Mouse (Mus musculus): ENCODE data around the gene Dhx33. TPM values are rescaled to one million over a fixed set of nuclear protein-coding genes. Genes with fewer than 3 reads are reported as not detected.

The Dhx33 gene
- polyA plus RNA-seq, 1 experiment from 2014 or later = 14.0 TPM

DNA sequence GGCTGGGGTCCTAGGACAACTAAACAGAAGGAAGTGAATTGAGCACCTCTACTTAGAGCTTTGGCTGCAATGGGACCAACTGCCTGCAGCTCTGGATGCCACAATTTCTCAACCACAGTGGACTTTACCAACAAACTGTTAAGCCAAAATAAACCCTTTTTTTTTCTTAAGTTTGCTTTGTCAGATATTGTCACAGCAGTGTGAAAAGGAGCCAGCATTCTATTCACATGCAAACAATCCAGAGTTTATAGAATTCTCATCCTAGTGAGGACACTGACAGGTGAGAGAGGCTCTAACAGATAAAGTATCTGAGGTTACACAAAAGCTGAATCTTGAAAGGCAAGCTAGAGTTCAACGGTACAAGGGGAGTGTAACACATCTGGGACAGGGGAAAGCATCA is 12.8 kb upstream of the Dhx33 start:
- no peak for ATAC-seq (ENCODE audit: low read depth)
- 94% methylated on average over 1 of the region's 1 CpGs for WGBS
- H3K4me3 ChIP-seq = no peak overlapping the region
- H3K4me1 ChIP-seq (replicated peaks) = peaks cover 45% of the 10 kb centered on the region
- H3K36me3 ChIP-seq = peaks cover 22% of the 10 kb centered on the region
- no peak overlapping the region for H3K4me2 ChIP-seq
- H3K9ac ChIP-seq = no peak overlapping the region
- no peaks in the 10 kb centered on the region for H3K27me3 ChIP-seq
- H3K9me3 ChIP-seq = no peaks in the 10 kb centered on the region
- H3K27ac ChIP-seq (replicated peaks) = no peak overlapping the region

DNA sequence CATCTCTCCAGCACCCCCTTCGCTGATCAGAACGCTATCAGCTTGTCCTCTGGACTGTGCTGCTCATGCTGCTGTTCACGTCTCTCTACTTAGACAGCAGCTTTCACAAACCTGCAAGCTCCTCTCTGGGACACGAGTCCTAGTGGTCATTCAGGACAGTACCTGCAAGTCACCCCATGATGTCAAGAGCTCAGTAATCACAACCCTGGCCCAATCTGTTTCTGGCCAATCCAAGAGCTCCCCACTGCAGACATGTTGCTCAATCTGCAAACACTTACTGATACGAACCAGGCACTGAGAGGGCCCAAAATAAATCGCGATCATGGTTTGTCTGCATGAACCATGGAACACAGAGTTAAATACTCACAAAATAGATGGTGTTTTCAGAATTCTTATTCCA is 8.5 kb upstream of the Dhx33 start:
- H3K36me3 ChIP-seq = peaks cover 56% of the 10 kb centered on the region
- H3K4me1 ChIP-seq (replicated peaks) = peaks cover 17% of the 10 kb centered on the region
- H3K4me2 ChIP-seq = no peak overlapping the region
- no peak overlapping the region for H3K27ac ChIP-seq (replicated peaks)
- H3K27me3 ChIP-seq = no peaks in the 10 kb centered on the region
- WGBS = 94% methylated on average over 7 of the region's 7 CpGs
- no peak for ATAC-seq (ENCODE audit: low read depth)
- H3K4me3 ChIP-seq = no peak overlapping the region
- no peak overlapping the region for H3K9ac ChIP-seq
- H3K9me3 ChIP-seq = no peaks in the 10 kb centered on the region

- Histone ChIP-seq H3K4me3 (no peak overlapping the region), H3K4me2 (no peak overlapping the region), H3K36me3 (peaks cover 58% of the 10 kb centered on the region), H3K27ac (replicated peaks) (no peak overlapping the region), H3K4me1 (replicated peaks) (peaks cover 8% of the 10 kb centered on the region), H3K27me3 (no peaks in the 10 kb centered on the region), H3K9me3 (no peaks in the 10 kb centered on the region), H3K9ac (no peak overlapping the region)
- no peak for ATAC-seq (ENCODE audit: low read depth)
- 93% methylated on average over 3 of the region's 3 CpGs for WGBS
These were observed 4.1 kb upstream of the Dhx33 start for GRCm38 (mm10) chr11:71008321-71008720.

DNA sequence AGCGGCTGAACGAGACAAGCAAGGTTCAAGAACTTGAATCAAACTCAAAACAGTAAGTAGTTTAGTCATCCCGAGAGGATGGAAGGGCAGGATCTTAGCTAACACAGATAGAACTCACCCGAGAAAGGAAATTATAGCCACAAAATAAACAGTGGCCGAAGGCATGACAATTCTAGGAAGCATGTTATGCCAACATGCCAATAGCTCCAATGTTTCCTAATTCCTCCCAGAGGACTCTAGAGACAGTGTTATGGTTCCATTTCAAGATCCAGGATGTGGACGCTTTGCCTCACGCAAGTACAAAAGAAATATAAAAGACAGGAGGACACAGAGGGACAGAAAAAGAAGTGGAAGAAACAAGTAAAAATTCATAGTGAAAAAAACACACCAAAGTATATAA is 3.6 kb upstream of the Dhx33 start:
- Histone ChIP-seq H3K4me1 (replicated peaks) (peaks cover 13% of the 10 kb centered on the region), H3K4me2 (no peak overlapping the region), H3K4me3 (no peak overlapping the region), H3K9ac (no peak overlapping the region), H3K27me3 (no peaks in the 10 kb centered on the region), H3K36me3 (peaks cover 56% of the 10 kb centered on the region), H3K9me3 (no peaks in the 10 kb centered on the region), H3K27ac (replicated peaks) (no peak overlapping the region)
- ATAC-seq (ENCODE audit: low read depth) = no peak
- WGBS = 91% methylated on average over 7 of the region's 7 CpGs

DNA sequence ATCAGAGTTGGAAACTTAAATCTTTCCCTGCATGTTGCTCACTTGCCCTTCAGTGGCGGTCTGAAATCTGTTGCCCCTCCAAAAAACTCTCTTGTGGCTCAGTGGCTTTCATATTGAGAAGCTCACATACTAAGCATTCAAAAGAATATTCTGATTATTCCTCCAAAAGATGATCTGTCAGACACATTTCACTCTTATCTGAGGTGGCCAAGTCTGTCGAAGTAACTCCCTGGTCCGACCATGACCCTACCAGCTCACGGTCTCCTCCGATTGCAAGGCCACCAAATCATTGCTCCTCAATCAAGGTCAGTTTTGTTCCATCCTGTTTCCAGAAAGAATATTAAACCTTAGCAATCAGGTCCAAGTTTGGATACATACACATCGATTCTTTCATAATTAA is 2.8 kb upstream of the Dhx33 start:
- Histone ChIP-seq H3K4me1 (replicated peaks) (peaks cover 21% of the 10 kb centered on the region), H3K27me3 (no peaks in the 10 kb centered on the region), H3K9me3 (no peaks in the 10 kb centered on the region), H3K4me2 (no peak overlapping the region), H3K36me3 (peaks cover 48% of the 10 kb centered on the region), H3K27ac (replicated peaks) (no peak overlapping the region), H3K9ac (no peak overlapping the region), H3K4me3 (no peak overlapping the region)
- ATAC-seq (ENCODE audit: low read depth) = no peak
- 95% methylated on average over 6 of the region's 6 CpGs for WGBS

DNA sequence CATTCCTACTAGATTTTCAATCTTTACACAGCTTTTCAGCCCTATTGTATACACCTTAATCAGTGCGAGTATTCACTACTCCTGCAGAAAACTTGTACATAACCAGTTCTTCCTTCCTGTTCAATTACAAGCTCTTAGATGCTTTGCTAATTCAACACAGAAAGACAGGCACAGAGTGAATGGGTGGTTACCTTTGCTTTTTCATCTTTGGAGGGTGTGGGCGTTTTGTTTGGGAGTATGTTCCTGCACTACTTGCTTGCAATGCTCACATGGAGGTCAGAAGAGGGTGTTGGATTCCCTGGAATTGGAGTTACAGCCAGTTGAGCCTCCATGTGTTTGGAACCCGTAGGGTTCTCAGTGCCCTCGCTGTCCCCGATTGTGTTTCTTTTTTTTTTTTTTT is 809 bp upstream of the Dhx33 start:
- peak overlapping the region; percentile 88 for H3K4me3 ChIP-seq
- peaks cover 37% of the 10 kb centered on the region for H3K36me3 ChIP-seq
- no peaks in the 10 kb centered on the region for H3K27me3 ChIP-seq
- peaks cover 21% of the 10 kb centered on the region for H3K4me1 ChIP-seq (replicated peaks)
- H3K9ac ChIP-seq = 0 out of 2 replicates have a peak overlapping the region, but pooled peaks have one; percentile 49
- ATAC-seq (ENCODE audit: low read depth) = no peak
- no peaks in the 10 kb centered on the region for H3K9me3 ChIP-seq
- WGBS = 72% methylated on average over 5 of the region's 5 CpGs
- no peak overlapping the region for H3K27ac ChIP-seq (replicated peaks)
- peak overlapping the region; percentile 54 for H3K4me2 ChIP-seq

- Histone ChIP-seq H3K36me3 (peaks cover 38% of the 10 kb centered on the region), H3K4me1 (replicated peaks) (peaks cover 21% of the 10 kb centered on the region), H3K9ac (peak overlapping the region; percentile 81), H3K27me3 (no peaks in the 10 kb centered on the region), H3K4me3 (peak overlapping the region; percentile 88), H3K27ac (replicated peaks) (peak overlapping the region; percentile 83), H3K4me2 (peak overlapping the region; percentile 92), H3K9me3 (no peaks in the 10 kb centered on the region)
- ATAC-seq (ENCODE audit: low read depth) = peak; percentile 85
- under 1% methylated on average over 49 of the region's 49 CpGs for WGBS
These were observed 474 bp downstream of the Dhx33 start for GRCm38 (mm10) chr11:71003611-71004315.

GRCm38 (mm10) chr11:71001167-71001566 is 3.1 kb downstream of the Dhx33 start:
- Histone ChIP-seq H3K4me3 (no peak overlapping the region), H3K27ac (replicated peaks) (no peak overlapping the region), H3K9me3 (no peaks in the 10 kb centered on the region), H3K9ac (no peak overlapping the region), H3K4me2 (no peak overlapping the region), H3K36me3 (peaks cover 39% of the 10 kb centered on the region), H3K27me3 (no peaks in the 10 kb centered on the region), H3K4me1 (replicated peaks) (peaks cover 21% of the 10 kb centered on the region)
- WGBS = 93% methylated on average over 4 of the region's 4 CpGs
- ATAC-seq (ENCODE audit: low read depth) = no peak

GRCm38 (mm10) chr11:70982557-70983228 is 21.5 kb downstream of the Dhx33 start, which contains the start of gene C1qbp:
Gene C1qbp (minus strand): TSS chr11:70983026.
- ATAC-seq (ENCODE audit: low read depth) = peak; percentile 95
- H3K4me1 ChIP-seq (replicated peaks) = peaks cover 14% of the 10 kb centered on the region
- H3K27me3 ChIP-seq = no peaks in the 10 kb centered on the region
- H3K36me3 ChIP-seq = peaks cover 68% of the 10 kb centered on the region
- H3K27ac ChIP-seq (replicated peaks) = peak within 1 kb of the TSS; percentile 64
- peak within 1 kb of the TSS; percentile 86 for H3K4me2 ChIP-seq
- no peaks in the 10 kb centered on the region for H3K9me3 ChIP-seq
- H3K9ac ChIP-seq = peak within 1 kb of the TSS; percentile 85
- WGBS = under 1% methylated on average over 64 of the region's 64 CpGs
- H3K4me3 ChIP-seq = peak within 1 kb of the TSS; percentile 87

- H3K4me3 ChIP-seq = peak overlapping the region; percentile 87
- no peak for ATAC-seq (ENCODE audit: low read depth)
- H3K4me1 ChIP-seq (replicated peaks) = peaks cover 14% of the 10 kb centered on the region
- H3K27me3 ChIP-seq = no peaks in the 10 kb centered on the region
- 8% methylated on average over 12 of the region's 12 CpGs for WGBS
- H3K36me3 ChIP-seq = peaks cover 68% of the 10 kb centered on the region
- H3K9ac ChIP-seq = peak overlapping the region; percentile 85
- peak overlapping the region; percentile 86 for H3K4me2 ChIP-seq
- H3K27ac ChIP-seq (replicated peaks) = no peak overlapping the region
- H3K9me3 ChIP-seq = no peaks in the 10 kb centered on the region
These were observed 22.2 kb downstream of the Dhx33 start for GRCm38 (mm10) chr11:70982030-70982429.

GRCm38 (mm10) chr11:70980751-70981510 is 23.3 kb downstream of the Dhx33 start:
- H3K27ac ChIP-seq (replicated peaks) = no peak overlapping the region
- peaks cover 14% of the 10 kb centered on the region for H3K4me1 ChIP-seq (replicated peaks)
- 0 out of 2 replicates have a peak overlapping the region, but pooled peaks have one; percentile 16 for H3K4me2 ChIP-seq
- H3K9me3 ChIP-seq = no peaks in the 10 kb centered on the region
- 0 out of 2 replicates have a peak overlapping the region, but pooled peaks have one; percentile 87 for H3K4me3 ChIP-seq
- ATAC-seq (ENCODE audit: low read depth) = no peak
- peaks cover 68% of the 10 kb centered on the region for H3K36me3 ChIP-seq
- H3K27me3 ChIP-seq = no peaks in the 10 kb centered on the region
- WGBS = 96% methylated on average over 14 of the region's 14 CpGs
- H3K9ac ChIP-seq = 0 out of 2 replicates have a peak overlapping the region, but pooled peaks have one; percentile 85

GRCm38 (mm10) chr11:70980232-70980631 is 24.0 kb downstream of the Dhx33 start:
- ATAC-seq (ENCODE audit: low read depth) = no peak
- no peak overlapping the region for H3K9ac ChIP-seq
- no peak overlapping the region for H3K4me2 ChIP-seq
- H3K27me3 ChIP-seq = no peaks in the 10 kb centered on the region
- H3K4me1 ChIP-seq (replicated peaks) = peaks cover 14% of the 10 kb centered on the region
- 85% methylated on average over 6 of the region's 6 CpGs for WGBS
- H3K36me3 ChIP-seq = peaks cover 68% of the 10 kb centered on the region
- H3K4me3 ChIP-seq = no peak overlapping the region
- no peak overlapping the region for H3K27ac ChIP-seq (replicated peaks)
- H3K9me3 ChIP-seq = no peaks in the 10 kb centered on the region

Measured in neural tube, embryonic 13.5 days (tissue).